Mouse (Mus musculus) activated CD4-positive, CD25-positive, alpha-beta regulatory T cell, adult 9 weeks (primary cell): ENCODE results near the gene Nckap1l. TPM values are rescaled to one million over a fixed set of nuclear protein-coding genes. Genes with fewer than 3 reads are reported as not detected.

Experiments used
- polyA plus RNA-seq: library from polyadenylated mRNA; unstranded; fragments of 100-300 nt; shearing (Covaris generic); gene quantifications from one replicate; pipeline ENCODE4 v1.2.1, GENCODE M21; 2017

The Nckap1l gene
- 189 TPM for polyA plus RNA-seq

GRCm38 (mm10) chr15:103453551-103454218 is at the start of gene Nckap1l:
Gene Nckap1l, plus strand, starts transcription at chr15:103453794.

GRCm38 (mm10) chr15:103430241-103430640 is 23.4 kb upstream of the Nckap1l start, which contains the start of gene Gtsf1:
Gene Gtsf1, minus strand, starts transcription at chr15:103430470.

GRCm38 (mm10) chr15:103448369-103448768 is 5.2 kb upstream of the Nckap1l start, which contains the start of gene Gtsf2:
Gene Gtsf2, minus strand, starts transcription at chr15:103448469.

GRCm38 (mm10) chr15:103502435-103503250 is 49.0 kb downstream of the Nckap1l start, which contains the start of gene Pde1b:
Gene Pde1b, plus strand, starts transcription at chr15:103503034.

GRCm38 (mm10) chr15:103537822-103538213 is 84.2 kb downstream of the Nckap1l start, which contains the start of gene Ppp1r1a:
Gene Ppp1r1a, minus strand, starts transcription at chr15:103538003.

Other genes with a start within 250 kb of the Nckap1l start
- 22.5 TPM for gene Cbx5, start 214.0 kb upstream of the Nckap1l start, polyA plus RNA-seq
- 147 TPM for gene Hnrnpa1, start 213.4 kb upstream of the Nckap1l start, polyA plus RNA-seq
- 1.1 TPM for gene Nfe2, start 195.4 kb upstream of the Nckap1l start, polyA plus RNA-seq
- 187 TPM for gene Copz1, start 181.1 kb upstream of the Nckap1l start, polyA plus RNA-seq
- not detected for gene Gpr84, start 143.2 kb upstream of the Nckap1l start, polyA plus RNA-seq
- 0.20 TPM for gene Zfp385a, start 113.7 kb upstream of the Nckap1l start, polyA plus RNA-seq
- gene Itga5, start 87.0 kb upstream of the Nckap1l start, polyA plus RNA-seq = 5.9 TPM
- not detected for gene Gtsf1, start 23.3 kb upstream of the Nckap1l start, polyA plus RNA-seq
- gene Gtsf2, start 5.3 kb upstream of the Nckap1l start, polyA plus RNA-seq = not detected
- 2.6 TPM for gene Pde1b, start 49.2 kb downstream of the Nckap1l start, polyA plus RNA-seq
- not detected for gene Ppp1r1a, start 84.2 kb downstream of the Nckap1l start, polyA plus RNA-seq
- not detected for gene Glycam1, start 111.3 kb downstream of the Nckap1l start, polyA plus RNA-seq